Mouse (Mus musculus): Measurements from ENCODE around the gene Nrarp.
A peak's percentile ranks its signal among the peaks of the same experiment; 100 is the strongest.

Nrarp gene

GRCm38 (mm10) chr2:25180478-25180903 lies at the start of gene Nrarp:
Gene Nrarp, plus strand, starts transcription at chr2:25180758.
- DNase-seq (ENCODE audit: low spot score in 2 of 2): peak; percentile 91 to 92

GRCm38 (mm10) chr2:25131601-25132000 lies 49.0 kb upstream of the Nrarp start:
- DNase-seq (ENCODE audit: low spot score in 2 of 2): no peak

- no peak for DNase-seq (ENCODE audit: low spot score in 2 of 2)
These were observed 42.7 kb upstream of the Nrarp start for GRCm38 (mm10) chr2:25137832-25138231.

GRCm38 (mm10) chr2:25141185-25141584 lies 39.4 kb upstream of the Nrarp start:
- DNase-seq (ENCODE audit: low spot score in 2 of 2): no peak

GRCm38 (mm10) chr2:25141921-25142320 lies 38.6 kb upstream of the Nrarp start:
- no peak for DNase-seq (ENCODE audit: low spot score in 2 of 2)

GRCm38 (mm10) chr2:25145346-25145745 lies 35.2 kb upstream of the Nrarp start:
- DNase-seq (ENCODE audit: low spot score in 2 of 2): no peak

GRCm38 (mm10) chr2:25147398-25147797 lies 33.2 kb upstream of the Nrarp start:
- no peak for DNase-seq (ENCODE audit: low spot score in 2 of 2)

GRCm38 (mm10) chr2:25147892-25148291 lies 32.7 kb upstream of the Nrarp start:
- no peak for DNase-seq (ENCODE audit: low spot score in 2 of 2)

GRCm38 (mm10) chr2:25149643-25150042 lies 30.9 kb upstream of the Nrarp start:
- DNase-seq (ENCODE audit: low spot score in 2 of 2): no peak

- no peak for DNase-seq (ENCODE audit: low spot score in 2 of 2)
These were observed 29.1 kb upstream of the Nrarp start for GRCm38 (mm10) chr2:25151280-25151956.

GRCm38 (mm10) chr2:25156177-25156576 lies 24.4 kb upstream of the Nrarp start:
- no peak for DNase-seq (ENCODE audit: low spot score in 2 of 2)

GRCm38 (mm10) chr2:25156990-25157389 lies 23.6 kb upstream of the Nrarp start:
- no peak for DNase-seq (ENCODE audit: low spot score in 2 of 2)

GRCm38 (mm10) chr2:25157655-25158054 lies 22.9 kb upstream of the Nrarp start:
- peak in 1 of 2 experiments; percentile 55 for DNase-seq (ENCODE audit: low spot score in 2 of 2)

- DNase-seq (ENCODE audit: low spot score in 2 of 2): no peak
These were observed 13.1 kb upstream of the Nrarp start for GRCm38 (mm10) chr2:25167481-25167880.

GRCm38 (mm10) chr2:25167919-25168664 lies 12.5 kb upstream of the Nrarp start:
- DNase-seq (ENCODE audit: low spot score in 2 of 2): no peak

- no peak for DNase-seq (ENCODE audit: low spot score in 2 of 2)
These were observed 11.9 kb upstream of the Nrarp start for GRCm38 (mm10) chr2:25168665-25168978.

- no peak for DNase-seq (ENCODE audit: low spot score in 2 of 2)
These were observed 10.8 kb upstream of the Nrarp start for GRCm38 (mm10) chr2:25169778-25170177.

GRCm38 (mm10) chr2:25170326-25171100 lies 10.0 kb upstream of the Nrarp start:
- DNase-seq (ENCODE audit: low spot score in 2 of 2): no peak

- no peak for DNase-seq (ENCODE audit: low spot score in 2 of 2)
These were observed 9.3 kb upstream of the Nrarp start for GRCm38 (mm10) chr2:25171101-25171768.

GRCm38 (mm10) chr2:25171769-25172153 lies 8.8 kb upstream of the Nrarp start:
- DNase-seq (ENCODE audit: low spot score in 2 of 2): no peak

- DNase-seq (ENCODE audit: low spot score in 2 of 2): no peak
These were observed 7.9 kb upstream of the Nrarp start for GRCm38 (mm10) chr2:25172629-25173028.

GRCm38 (mm10) chr2:25173821-25174220 lies 6.7 kb upstream of the Nrarp start:
- DNase-seq (ENCODE audit: low spot score in 2 of 2): no peak

All from right cerebral cortex, adult 2 months (tissue).